Mouse (Mus musculus): ENCODE results near the gene Rab13. TPM values are rescaled to one million over a fixed set of nuclear protein-coding genes. Genes with fewer than 3 reads are reported as not detected.
"Not testable (repeated sequence)": the region's sequence is repeated elsewhere in the genome, so short reads cannot be mapped to it uniquely, and the experiment has no call there.

The Rab13 gene
- polyA plus RNA-seq, 1 experiment from 2014 or later = 30.6 TPM

DNA sequence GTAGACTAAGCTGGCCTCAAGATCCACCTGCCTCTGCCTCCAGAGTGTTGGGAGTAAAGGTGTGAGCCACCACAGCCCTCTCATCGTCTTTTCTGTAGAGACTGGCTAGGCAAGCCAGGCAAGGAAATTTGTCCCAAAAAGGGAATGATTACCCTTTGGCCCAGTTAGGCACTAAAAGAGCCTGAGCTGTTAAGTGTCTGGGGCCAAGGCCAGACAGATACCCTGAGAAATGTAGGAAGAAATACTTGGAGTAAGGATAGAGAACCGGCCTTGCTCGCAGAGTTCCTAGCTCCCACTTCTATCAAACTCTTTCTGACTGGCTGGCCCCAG is 34.1 kb downstream of the Rab13 start:
- no peaks in the 10 kb centered on the region for H3K9me3 ChIP-seq (ENCODE audit: low read length)
- peaks cover 13% of the 10 kb centered on the region; the same call in 1 of the 2 replicates for H3K4me1 ChIP-seq (ENCODE audit: insufficient read depth, low read depth, low read length)
- TF ChIP-seq CTCF (IDR thresholded peaks at IDR 0.05) = no peak
- TF ChIP-seq EP300 (IDR thresholded peaks at IDR 0.05) = no peak
- peak overlapping the region; percentile 65 for H3K9ac ChIP-seq (replicated peaks; ENCODE audit: low read depth)
- peak overlapping the region; percentile 92 for H3K27ac ChIP-seq (ENCODE audit: low read length)
- H3K36me3 ChIP-seq (ENCODE audit: insufficient read depth, low read length) = no peaks in the 10 kb centered on the region
- H3K4me3 ChIP-seq (ENCODE audit: low read depth, low read length) = peak overlapping the region; percentile 58
- H3K4me2 ChIP-seq (replicated peaks; ENCODE audit: low read depth, low read length) = peak overlapping the region; percentile 79
- no peak for DNase-seq (ENCODE audit: low spot score)
- 1% methylated on average over 3 of the region's 3 CpGs for WGBS
- ATAC-seq = no peak
- H3K27me3 ChIP-seq (replicated peaks; ENCODE audit: insufficient read depth, low read length) = no peaks in the 10 kb centered on the region

DNA sequence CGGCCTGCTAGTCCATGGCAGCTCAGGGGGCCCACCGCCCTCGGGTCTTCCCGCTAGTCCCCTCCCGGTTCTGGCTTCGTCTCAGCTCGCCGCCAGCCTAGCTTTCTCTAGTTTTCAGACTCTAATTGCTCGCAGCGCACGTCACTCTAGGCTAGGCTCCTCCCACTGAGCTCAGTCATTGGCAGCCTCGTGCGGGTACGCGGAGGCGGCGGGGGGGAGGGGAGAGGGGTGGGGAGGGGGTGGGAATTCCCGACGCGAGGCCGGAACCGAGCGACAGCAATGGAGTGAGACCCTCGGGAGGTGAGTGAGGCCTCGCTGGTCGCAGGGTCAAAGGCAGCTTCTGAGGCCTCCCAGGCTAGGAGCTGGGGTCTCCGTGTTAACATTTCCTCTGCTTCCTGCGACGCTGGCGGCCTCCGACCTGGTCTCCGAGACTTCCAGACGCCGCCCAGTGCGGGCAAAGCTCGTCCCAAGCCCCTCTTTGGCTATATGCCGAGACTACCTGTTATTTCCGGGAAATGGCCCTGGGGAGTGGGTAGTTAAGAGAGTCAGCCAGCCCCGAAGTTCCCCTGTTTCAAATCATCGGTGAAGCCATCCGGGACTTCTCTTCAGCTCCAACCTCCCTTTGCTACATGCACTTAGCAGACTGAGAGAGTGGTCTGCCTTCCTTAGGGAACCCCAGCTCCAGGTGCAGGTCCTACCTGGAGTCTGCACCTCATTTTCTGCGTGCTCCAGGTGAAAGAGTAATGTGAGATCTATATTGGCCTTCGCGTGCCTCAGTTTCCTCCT is 34.7 kb downstream of the Rab13 start, which contains the start of gene Slc39a1:
Gene Slc39a1 (plus strand): TSS at position 213 of the 786 bp plus-strand sequence.
- TF ChIP-seq EP300 (IDR thresholded peaks at IDR 0.05) (no peak), CTCF (IDR thresholded peaks at IDR 0.05) (0 out of 2 replicates have a peak, but pooled peaks have one; percentile 6)
- peak; percentile 95 for ATAC-seq
- H3K36me3 ChIP-seq (ENCODE audit: insufficient read depth, low read length) = no peaks in the 10 kb centered on the region

DNA sequence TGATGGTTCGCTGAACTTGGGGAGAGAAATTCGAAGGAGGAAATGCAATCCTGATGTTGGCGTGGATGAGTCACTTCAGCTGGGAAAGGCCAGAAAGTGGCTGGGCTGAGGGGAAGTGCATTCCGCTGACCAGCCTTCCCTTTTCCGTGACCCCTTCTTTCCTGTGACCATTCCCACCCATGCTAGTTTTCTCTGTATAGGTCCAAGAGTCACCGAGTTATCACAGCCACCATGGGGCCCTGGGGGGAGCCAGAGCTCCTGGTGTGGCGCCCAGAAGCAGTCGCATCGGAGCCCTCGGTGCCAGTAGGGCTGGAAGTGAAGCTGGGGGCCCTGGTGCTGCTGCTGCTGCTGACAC is 35.2 kb downstream of the Rab13 start:
- no peaks in the 10 kb centered on the region for H3K27me3 ChIP-seq (replicated peaks; ENCODE audit: insufficient read depth, low read length)
- H3K4me3 ChIP-seq (ENCODE audit: low read depth, low read length) = peak overlapping the region; percentile 58
- peaks cover 4% of the 10 kb centered on the region; the same call in 1 of the 2 replicates for H3K4me1 ChIP-seq (ENCODE audit: insufficient read depth, low read depth, low read length)
- no peaks in the 10 kb centered on the region for H3K36me3 ChIP-seq (ENCODE audit: insufficient read depth, low read length)
- DNase-seq (ENCODE audit: low spot score) (peak; percentile 87), ATAC-seq (peak; percentile 42)
- peak overlapping the region; percentile 92 for H3K27ac ChIP-seq (ENCODE audit: low read length)
- no peak for TF ChIP-seq CTCF (IDR thresholded peaks at IDR 0.05)
- no peak for TF ChIP-seq EP300 (IDR thresholded peaks at IDR 0.05)
- peak overlapping the region; percentile 79 for H3K4me2 ChIP-seq (replicated peaks; ENCODE audit: low read depth, low read length)
- WGBS = 0% methylated on average over 10 of the region's 10 CpGs
- no peaks in the 10 kb centered on the region for H3K9me3 ChIP-seq (ENCODE audit: low read length)
- peak overlapping the region; percentile 65 for H3K9ac ChIP-seq (replicated peaks; ENCODE audit: low read depth)

More for the DNA sequence above, 34.7 kb downstream of the Rab13 start, which contains the start of gene Slc39a1:
- peak within 1 kb of the TSS; percentile 79 for H3K4me2 ChIP-seq (replicated peaks; ENCODE audit: low read depth, low read length)
- peak within 1 kb of the TSS; percentile 65 for H3K9ac ChIP-seq (replicated peaks; ENCODE audit: low read depth)
- peak; percentile 99 for DNase-seq (ENCODE audit: low spot score)
- H3K4me1 ChIP-seq (ENCODE audit: insufficient read depth, low read depth, low read length) = peaks cover 10% of the 10 kb centered on the region; the same call in 1 of the 2 replicates
- WGBS = 0% methylated on average over 41 of the region's 44 CpGs
- H3K9me3 ChIP-seq (ENCODE audit: low read length) = no peaks in the 10 kb centered on the region
- peak within 1 kb of the TSS; percentile 58 for H3K4me3 ChIP-seq (ENCODE audit: low read depth, low read length)
- peak within 1 kb of the TSS; percentile 92 for H3K27ac ChIP-seq (ENCODE audit: low read length)
- H3K27me3 ChIP-seq (replicated peaks; ENCODE audit: insufficient read depth, low read length) = no peaks in the 10 kb centered on the region

- no peak overlapping the region for H3K9ac ChIP-seq (replicated peaks; ENCODE audit: low read depth)
- DNase-seq (ENCODE audit: low spot score) = no peak
- no peaks in the 10 kb centered on the region for H3K9me3 ChIP-seq (ENCODE audit: low read length)
- TF ChIP-seq CTCF (IDR thresholded peaks at IDR 0.05) (no peak), EP300 (IDR thresholded peaks at IDR 0.05) (no peak)
- H3K4me2 ChIP-seq (replicated peaks; ENCODE audit: low read depth, low read length) = no peak overlapping the region
- H3K36me3 ChIP-seq (ENCODE audit: insufficient read depth, low read length) = no peaks in the 10 kb centered on the region
- no peaks in the 10 kb centered on the region for H3K27me3 ChIP-seq (replicated peaks; ENCODE audit: insufficient read depth, low read length)
- no peak overlapping the region for H3K27ac ChIP-seq (ENCODE audit: low read length)
- H3K4me3 ChIP-seq (ENCODE audit: low read depth, low read length) = no peak overlapping the region
- peaks cover 11% of the 10 kb centered on the region; the same call in 1 of the 2 replicates for H3K4me1 ChIP-seq (ENCODE audit: insufficient read depth, low read depth, low read length)
- ATAC-seq = no peak
- WGBS = 76% methylated on average over 6 of the region's 6 CpGs
Observed at GRCm38 (mm10) chr3:90250791-90251190, 37.3 kb downstream of the Rab13 start.

GRCm38 (mm10) chr3:90251731-90252226 is 38.3 kb downstream of the Rab13 start:
- H3K4me1 ChIP-seq (ENCODE audit: insufficient read depth, low read depth, low read length) = peaks cover 11% of the 10 kb centered on the region; the same call in 1 of the 2 replicates
- not testable (repeated sequence) for ATAC-seq; H3K36me3 ChIP-seq (ENCODE audit: insufficient read depth, low read length); DNase-seq (ENCODE audit: low spot score); H3K4me2 ChIP-seq (replicated peaks; ENCODE audit: low read depth, low read length); H3K27me3 ChIP-seq (replicated peaks; ENCODE audit: insufficient read depth, low read length); H3K9me3 ChIP-seq (ENCODE audit: low read length); H3K9ac ChIP-seq (replicated peaks; ENCODE audit: low read depth); H3K27ac ChIP-seq (ENCODE audit: low read length); H3K4me3 ChIP-seq (ENCODE audit: low read depth, low read length)
- 97% methylated on average over 8 of the region's 12 CpGs for WGBS

DNA sequence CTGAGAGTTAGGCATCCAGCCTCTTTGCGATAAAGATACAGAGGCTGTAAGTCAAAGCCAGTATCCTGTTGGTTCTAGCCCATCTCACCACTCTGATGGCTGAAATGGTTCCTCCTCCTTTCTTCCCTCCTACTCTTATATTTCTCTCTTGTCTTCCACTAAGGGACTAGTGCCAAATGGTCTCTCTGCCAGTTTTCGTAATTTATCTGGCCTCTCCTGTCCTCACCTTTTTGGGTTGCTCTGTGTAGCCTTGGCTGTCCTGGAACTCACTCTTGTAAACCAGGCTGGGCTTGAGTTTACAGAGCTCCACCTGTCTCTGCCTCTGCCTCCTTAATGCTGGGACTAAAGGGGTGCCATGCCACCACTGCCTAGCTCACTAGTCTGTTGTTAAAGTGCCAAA is 39.2 kb downstream of the Rab13 start:
- WGBS = 84% methylated on average over 2 of the region's 2 CpGs
- not testable (repeated sequence) for H3K27me3 ChIP-seq (replicated peaks; ENCODE audit: insufficient read depth, low read length); H3K36me3 ChIP-seq (ENCODE audit: insufficient read depth, low read length); H3K4me2 ChIP-seq (replicated peaks; ENCODE audit: low read depth, low read length); H3K27ac ChIP-seq (ENCODE audit: low read length); H3K4me3 ChIP-seq (ENCODE audit: low read depth, low read length); ATAC-seq; H3K9me3 ChIP-seq (ENCODE audit: low read length); H3K9ac ChIP-seq (replicated peaks; ENCODE audit: low read depth); DNase-seq (ENCODE audit: low spot score)
- peaks cover 11% of the 10 kb centered on the region; the same call in 1 of the 2 replicates for H3K4me1 ChIP-seq (ENCODE audit: insufficient read depth, low read depth, low read length)

GRCm38 (mm10) chr3:90253174-90253573 is 39.7 kb downstream of the Rab13 start:
- H3K4me2 ChIP-seq (replicated peaks; ENCODE audit: low read depth, low read length); ATAC-seq; H3K27ac ChIP-seq (ENCODE audit: low read length); H3K4me3 ChIP-seq (ENCODE audit: low read depth, low read length); H3K27me3 ChIP-seq (replicated peaks; ENCODE audit: insufficient read depth, low read length); H3K9me3 ChIP-seq (ENCODE audit: low read length); H3K9ac ChIP-seq (replicated peaks; ENCODE audit: low read depth); DNase-seq (ENCODE audit: low spot score); H3K36me3 ChIP-seq (ENCODE audit: insufficient read depth, low read length): not testable (repeated sequence)
- WGBS = 88% methylated on average over 1 of the region's 1 CpGs
- peaks cover 11% of the 10 kb centered on the region; the same call in 1 of the 2 replicates for H3K4me1 ChIP-seq (ENCODE audit: insufficient read depth, low read depth, low read length)
